In genomic region chr11:106789649-106790048, GRCm38 (mm10) we compare ENCODE assay signal across 8 mouse cellular contexts. TPM values are rescaled to one million over a fixed set of nuclear protein-coding genes. Genes with fewer than 3 reads are reported as not detected.
DNase-seq lines count a peak whose midpoint lies in the region; ATAC-seq and TF ChIP-seq lines count a peak whose summit lies in the region.

No protein-coding gene starts in this region.

- ATAC-seq in forebrain, postnatal 0 days: no peak
- ATAC-seq in midbrain, embryonic 11.5 days (ENCODE audit: low FRiP score): no peak

- peak overlapping the region; percentile 65 for H3K4me2 ChIP-seq in forebrain, postnatal 0 days (ENCODE audit: low read depth)
- peak overlapping the region; percentile 64 for H3K4me2 ChIP-seq in midbrain, embryonic 11.5 days

- WGBS in kidney, adult 2 months: 1% methylated on average over 6 of the region's 6 CpGs
- WGBS in bone marrow, adult 2 months: under 1% methylated on average over 6 of the region's 6 CpGs
- WGBS in forebrain, postnatal 0 days: under 1% methylated on average over 6 of the region's 6 CpGs
- 0% methylated on average over 6 of the region's 6 CpGs for WGBS in midbrain, embryonic 11.5 days

- TF ChIP-seq CTCF in kidney, adult 2 months (conservative IDR thresholded peaks at IDR 0.05; ENCODE audit: insufficient read depth, insufficient read length, low read depth, low read length): no peak
- TF ChIP-seq CTCF in bone marrow, adult 2 months (IDR thresholded peaks at IDR 0.05; ENCODE audit: control insufficient read depth, insufficient read depth, low read length): no peak
- no peak for TF ChIP-seq CTCF in forebrain, postnatal 0 days (IDR thresholded peaks at IDR 0.05; ENCODE audit: low read depth)

- H3K27ac ChIP-seq in kidney, adult 2 months (ENCODE audit: insufficient read depth, low read depth, low read length): peak overlapping the region; percentile 97
- peak overlapping the region; percentile 99 for H3K27ac ChIP-seq in bone marrow, adult 2 months (ENCODE audit: control insufficient read depth, insufficient read depth, low read depth, low read length, poor library complexity)
- peak overlapping the region; percentile 98 for H3K27ac ChIP-seq in forebrain, postnatal 0 days (ENCODE audit: low read depth, low read length)
- H3K27ac ChIP-seq in midbrain, embryonic 11.5 days (ENCODE audit: low read depth, low read length): peak overlapping the region; percentile 98

- H3K27me3 ChIP-seq in kidney, adult 2 months (replicated peaks; ENCODE audit: control insufficient read depth, insufficient read depth, low read length): no peaks in the 10 kb centered on the region
- H3K27me3 ChIP-seq in forebrain, postnatal 0 days (ENCODE audit: insufficient read depth, low read length): no peaks in the 10 kb centered on the region
- H3K27me3 ChIP-seq in midbrain, embryonic 11.5 days (ENCODE audit: control insufficient read depth, insufficient read depth, low read length): no peaks in the 10 kb centered on the region

- no peak for DNase-seq in kidney, adult 2 months
- no peak for DNase-seq in kidney, postnatal 14 days
- DNase-seq in forebrain, postnatal 0 days: peak; percentile 41
- peak; percentile 92 for DNase-seq in midbrain, embryonic 11.5 days (ENCODE audit: low spot score, missing footprints)
- no peak for DNase-seq in yolk sac, embryonic 10.5 days (ENCODE audit: low spot score)
- no peak for DNase-seq in kidney, postnatal 4 days
- DNase-seq in layer of hippocampus, postnatal 14 days (ENCODE audit: low spot score in 2 of 2): no peak

- H3K36me3 ChIP-seq in kidney, adult 2 months (ENCODE audit: control insufficient read depth, insufficient read depth, low read length): peaks cover 12% of the 10 kb centered on the region
- H3K36me3 ChIP-seq in forebrain, postnatal 0 days (ENCODE audit: insufficient read depth): peaks cover 21% of the 10 kb centered on the region
- peaks cover 4% of the 10 kb centered on the region; the same call in 1 of the 2 replicates for H3K36me3 ChIP-seq in midbrain, embryonic 11.5 days (ENCODE audit: control insufficient read depth, insufficient read depth, low read length)

- H3K4me1 ChIP-seq in kidney, adult 2 months (ENCODE audit: control insufficient read depth, insufficient read depth, low read length): peaks cover 5% of the 10 kb centered on the region; the same call in 1 of the 2 replicates
- peaks cover 2% of the 10 kb centered on the region; the same call in 1 of the 2 replicates for H3K4me1 ChIP-seq in bone marrow, adult 2 months (ENCODE audit: control insufficient read depth, insufficient read depth, low read length)
- peaks cover 10% of the 10 kb centered on the region; the same call in 1 of the 2 replicates for H3K4me1 ChIP-seq in forebrain, postnatal 0 days (ENCODE audit: insufficient read depth)
- H3K4me1 ChIP-seq in midbrain, embryonic 11.5 days (ENCODE audit: control insufficient read depth, insufficient read depth, low read length): peaks cover 15% of the 10 kb centered on the region

- H3K9me3 ChIP-seq in forebrain, postnatal 0 days (ENCODE audit: low read length): no peaks in the 10 kb centered on the region
- no peaks in the 10 kb centered on the region for H3K9me3 ChIP-seq in midbrain, embryonic 11.5 days (ENCODE audit: control insufficient read depth, low read length)

- peak overlapping the region; percentile 96 for H3K9ac ChIP-seq in forebrain, postnatal 0 days
- peak overlapping the region; percentile 100 for H3K9ac ChIP-seq in midbrain, embryonic 11.5 days (ENCODE audit: low read length)

- H3K4me3 ChIP-seq in kidney, adult 2 months (ENCODE audit: insufficient read depth, low read depth, low read length): peak overlapping the region; percentile 66
- peak overlapping the region; percentile 86 for H3K4me3 ChIP-seq in bone marrow, adult 2 months (replicated peaks; ENCODE audit: control insufficient read depth, low read depth, low read length)
- peak overlapping the region; percentile 85 for H3K4me3 ChIP-seq in forebrain, postnatal 0 days (ENCODE audit: low read depth, low read length)
- peak overlapping the region; percentile 98 for H3K4me3 ChIP-seq in midbrain, embryonic 11.5 days (ENCODE audit: low read depth, low read length)

- TF ChIP-seq POLR2A in kidney, adult 2 months (IDR thresholded peaks at IDR 0.05; ENCODE audit: low read depth, low read length): no peak
- no peak for TF ChIP-seq POLR2A in bone marrow, adult 2 months (IDR thresholded peaks at IDR 0.05; ENCODE audit: borderline replicate concordance, control insufficient read depth, low read depth, low read length)

RNA-seq across cellular contexts. Expression of gene Cep95, which starts 0.6 kb away (rescaled TPM):
- 2.2 and 3.6 TPM in 2 replicates for polyA plus RNA-seq in kidney, adult 2 months (2012; rRNA removed)
- 39.6 and 53.9 TPM in 2 replicates for polyA plus RNA-seq in bone marrow, adult 2 months (2011; ENCODE audit: insufficient read depth, insufficient read length, low replicate concordance, missing spikeins)
- 13.8 and 15.8 TPM in 2 replicates for total RNA-seq in forebrain, postnatal 0 days (2014; rRNA removed)
- 4.7 and 6.9 TPM in 2 replicates for polyA plus RNA-seq in forebrain, postnatal 0 days (2015; fragmentation: Nextera tagmentation; extraction: Ambion mirVana)
- polyA plus RNA-seq in midbrain, embryonic 11.5 days (2014; fragmentation: Nextera tagmentation; extraction: Ambion mirVana): 22.1 and 23.1 TPM in 2 replicates
- total RNA-seq in layer of hippocampus, postnatal 14 days (2021): 10 to 100 TPM; 12.9 to 15.1 TPM

RNA-seq across cellular contexts. Expression of gene Ddx5, which starts 0.7 kb away (rescaled TPM):
- 253 and 261 TPM in 2 replicates for polyA plus RNA-seq in kidney, adult 2 months (2012; rRNA removed)
- polyA plus RNA-seq in bone marrow, adult 2 months (2011; ENCODE audit: insufficient read depth, insufficient read length, low replicate concordance, missing spikeins): 448 and 600 TPM in 2 replicates
- 462 and 530 TPM in 2 replicates for total RNA-seq in forebrain, postnatal 0 days (2014; rRNA removed)
- 274 and 306 TPM in 2 replicates for polyA plus RNA-seq in forebrain, postnatal 0 days (2015; fragmentation: Nextera tagmentation; extraction: Ambion mirVana)
- 515 and 561 TPM in 2 replicates for polyA plus RNA-seq in midbrain, embryonic 11.5 days (2014; fragmentation: Nextera tagmentation; extraction: Ambion mirVana)
- 100 to 1,000 TPM; 684 to 691 TPM for total RNA-seq in layer of hippocampus, postnatal 14 days (2021)

RNA-seq across cellular contexts. Expression of gene Polg2, which starts 10.3 kb away (rescaled TPM):
- 6.3 and 7.2 TPM in 2 replicates for polyA plus RNA-seq in kidney, adult 2 months (2012; rRNA removed)
- polyA plus RNA-seq in bone marrow, adult 2 months (2011; ENCODE audit: insufficient read depth, insufficient read length, low replicate concordance, missing spikeins): 4.9 and 6.1 TPM in 2 replicates
- 9.5 and 10.5 TPM in 2 replicates for total RNA-seq in forebrain, postnatal 0 days (2014; rRNA removed)
- 10.0 and 11.3 TPM in 2 replicates for polyA plus RNA-seq in forebrain, postnatal 0 days (2015; fragmentation: Nextera tagmentation; extraction: Ambion mirVana)
- polyA plus RNA-seq in midbrain, embryonic 11.5 days (2014; fragmentation: Nextera tagmentation; extraction: Ambion mirVana): 9.7 and 11.2 TPM in 2 replicates
- total RNA-seq in layer of hippocampus, postnatal 14 days (2021): 1 to 10 TPM; 3.3 to 5.3 TPM

RNA-seq across cellular contexts. Expression of gene Milr1, which starts 38.6 kb away (rescaled TPM):
- polyA plus RNA-seq in kidney, adult 2 months (2012; rRNA removed): 0.27 and 0.66 TPM in 2 replicates
- polyA plus RNA-seq in bone marrow, adult 2 months (2011; ENCODE audit: insufficient read depth, insufficient read length, low replicate concordance, missing spikeins): 8.9 and 38.3 TPM in 2 replicates
- total RNA-seq in forebrain, postnatal 0 days (2014; rRNA removed): 1.5 TPM in 1 of 2 replicates, not detected in the other
- 0.55 and 1.0 TPM in 2 replicates for polyA plus RNA-seq in forebrain, postnatal 0 days (2015; fragmentation: Nextera tagmentation; extraction: Ambion mirVana)
- 0.68 and 1.0 TPM in 2 replicates for polyA plus RNA-seq in midbrain, embryonic 11.5 days (2014; fragmentation: Nextera tagmentation; extraction: Ambion mirVana)
- total RNA-seq in layer of hippocampus, postnatal 14 days (2021): not detected

RNA-seq across cellular contexts. Expression of gene Pecam1, which starts 39.2 kb away (rescaled TPM):
- polyA plus RNA-seq in kidney, adult 2 months (2012; rRNA removed): 56.8 and 60.4 TPM in 2 replicates
- 21.7 and 33.5 TPM in 2 replicates for polyA plus RNA-seq in bone marrow, adult 2 months (2011; ENCODE audit: insufficient read depth, insufficient read length, low replicate concordance, missing spikeins)
- total RNA-seq in forebrain, postnatal 0 days (2014; rRNA removed): 14.4 and 22.4 TPM in 2 replicates
- 10.6 and 11.4 TPM in 2 replicates for polyA plus RNA-seq in forebrain, postnatal 0 days (2015; fragmentation: Nextera tagmentation; extraction: Ambion mirVana)
- polyA plus RNA-seq in midbrain, embryonic 11.5 days (2014; fragmentation: Nextera tagmentation; extraction: Ambion mirVana): 19.8 and 21.5 TPM in 2 replicates
- total RNA-seq in layer of hippocampus, postnatal 14 days (2021): 10 to 100 TPM; 17.4 to 20.6 TPM

Comparison
In these comparisons a context has a peak if more than half of its experiments do, and no peak if none do; other contexts are left out.
1. DNase-seq: peak in forebrain, postnatal 0 days (single experiment) and midbrain, embryonic 11.5 days (single experiment); none in kidney, adult 2 months (single experiment), kidney, postnatal 14 days (single experiment), yolk sac, embryonic 10.5 days (single experiment), kidney, postnatal 4 days (0 of 2) and layer of hippocampus, postnatal 14 days (0 of 2).
2. Peak in every context shown above with its lines, with median percentiles within 50 percentile points of each other: H3K27ac ChIP-seq and H3K4me3 ChIP-seq.